Mouse (Mus musculus) lung, postnatal 0 days (tissue): ENCODE results near the gene Gm17018.

ENCODE experiments used
- CTCF ChIP-seq: IDR thresholded peaks from 2 replicates; pipeline ENCODE4 v1.5.1; 2016; ENCODE audit warnings: antibody characterized with exemption, mild to moderate bottlenecking
- EP300 ChIP-seq: IDR thresholded peaks from 2 replicates; pipeline ENCODE4 v1.6.1; 2016; ENCODE audit warnings: antibody characterized with exemption, mild to moderate bottlenecking, control low read depth

- TF ChIP-seq CTCF, result no peak
- no peak for TF ChIP-seq EP300
Measured at GRCm38 (mm10) chr19:45623710-45624109, 63.3 kb downstream of the Gm17018 start.
